In the genomic region with DNA sequence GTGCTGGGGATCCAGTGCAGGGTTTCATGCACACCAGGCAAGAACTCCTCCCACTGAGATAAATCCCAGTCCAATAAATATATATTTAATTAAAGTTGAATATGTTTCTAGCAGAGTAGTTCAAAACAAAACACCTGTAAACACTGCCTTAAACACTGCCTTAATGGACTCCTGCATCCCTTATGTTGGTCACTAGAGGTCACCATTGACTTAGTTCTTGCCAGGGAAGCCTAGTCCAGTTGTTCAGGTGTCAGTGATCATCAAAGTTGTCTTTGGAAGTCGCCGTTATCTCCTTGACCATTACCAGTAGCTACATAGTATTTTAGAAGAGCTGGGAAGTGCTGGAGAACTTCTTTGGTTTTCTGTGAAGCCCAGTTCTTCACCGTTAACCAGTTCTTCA, we compare ENCODE assay signal across 9 mouse cellular contexts. TPM values are rescaled to one million over a fixed set of nuclear protein-coding genes. Genes with fewer than 3 reads are reported as not detected.
DNase-seq lines count a peak whose midpoint lies in the region; ATAC-seq and TF ChIP-seq lines count a peak whose summit lies in the region.
"Had no signal": no experiment of that assay in that cellular context is flagged by ENCODE, and none has a peak within 500 bp of the region (broad histone marks: within the 10 kb centered on the region; RNA-seq: fewer than 3 reads in every experiment).

No protein-coding gene starts in this region.

- no peak overlapping the region for H3K27ac ChIP-seq in left cerebral cortex, adult 2 months
- no peak overlapping the region for H3K27ac ChIP-seq in lung, postnatal 0 days (ENCODE audit: low read length)
- H3K27ac ChIP-seq: embryonic facial prominence, embryonic 13.5 days had no signal

- ATAC-seq in lung, postnatal 0 days, result peak; percentile 65; the same call in 1 of the 2 replicates

- no peak for DNase-seq in left cerebral cortex, adult 2 months (ENCODE audit: extremely low spot score in 1 of 2, low spot score in 2 of 2)
- no peak for DNase-seq in left cerebral cortex, adult 9 months (ENCODE audit: low spot score in 2 of 2)
- peak; percentile 48 for DNase-seq in ZHBTc4 (ENCODE audit: low read depth, low spot score)
- peak; percentile 54 for DNase-seq in induced T-regulatory cell, adult 2 months (ENCODE audit: low read depth)
- DNase-seq in lung, postnatal 0 days (ENCODE audit: low spot score), result peak; percentile 74
- no peak for DNase-seq in frontal cortex, postnatal 10 days (ENCODE audit: low spot score in 2 of 2)
- DNase-seq in thymus, adult 18-20 months, result no peak
- DNase-seq in thymus, postnatal 14 days, result no peak

- no peaks in the 10 kb centered on the region for H3K9me3 ChIP-seq in lung, postnatal 0 days (ENCODE audit: low read length)

- TF ChIP-seq EP300 in lung, postnatal 0 days (IDR thresholded peaks at IDR 0.05), result no peak

- intact Hi-C loops in left cerebral cortex, adult 2 months (cut with DNase I), result loop anchor here (1.0 to 2.0 kb wide), 3 partner anchors 22 to 199 kb away; no protein-coding TSS in a partner anchor

- no peak overlapping the region for H3K9ac ChIP-seq in lung, postnatal 0 days (replicated peaks; ENCODE audit: low read depth)
- H3K9ac ChIP-seq: embryonic facial prominence, embryonic 13.5 days had no signal

- no peak overlapping the region for H3K4me3 ChIP-seq in left cerebral cortex, adult 2 months
- no peak overlapping the region for H3K4me3 ChIP-seq in lung, postnatal 0 days (ENCODE audit: low read depth, low read length)
- H3K4me3 ChIP-seq: embryonic facial prominence, embryonic 13.5 days had no signal

- H3K4me1 ChIP-seq in lung, postnatal 0 days (ENCODE audit: insufficient read depth, low read depth, low read length), result no peaks in the 10 kb centered on the region
- H3K4me1 ChIP-seq: embryonic facial prominence, embryonic 13.5 days had no signal

- no peak overlapping the region for H3K4me2 ChIP-seq in lung, postnatal 0 days (replicated peaks; ENCODE audit: low read depth, low read length)
- H3K4me2 ChIP-seq: embryonic facial prominence, embryonic 13.5 days had no signal

- no peaks in the 10 kb centered on the region for H3K27me3 ChIP-seq in lung, postnatal 0 days (replicated peaks; ENCODE audit: insufficient read depth, low read length)
- H3K27me3 ChIP-seq: embryonic facial prominence, embryonic 13.5 days had no signal

- WGBS in lung, postnatal 0 days, result 19% methylated on average over 3 of the region's 3 CpGs

- no peaks in the 10 kb centered on the region for H3K36me3 ChIP-seq in lung, postnatal 0 days (ENCODE audit: insufficient read depth, low read length)
- H3K36me3 ChIP-seq: embryonic facial prominence, embryonic 13.5 days had no signal

- TF ChIP-seq CTCF in left cerebral cortex, adult 2 months (IDR thresholded peaks at IDR 0.05), result peak; percentile 81
- peak; percentile 92 for TF ChIP-seq CTCF in lung, postnatal 0 days (IDR thresholded peaks at IDR 0.05)

RNA-seq across cellular contexts. Expression of a gene that starts 1.1 kb away (rescaled TPM):
- total RNA-seq in left cerebral cortex, adult 2 months (2021), result under 1 TPM; 0.49 to 0.75 TPM
- polyA plus RNA-seq in lung, postnatal 0 days (2015; fragmentation: Nextera tagmentation; extraction: Ambion mirVana), result 2.0 and 2.3 TPM in 2 replicates

RNA-seq across cellular contexts. Expression of a gene that starts 1.1 kb away (rescaled TPM):
- total RNA-seq in left cerebral cortex, adult 2 months (2021), result 1 to 10 TPM; 9.4 TPM
- 23.8 and 25.9 TPM in 2 replicates for polyA plus RNA-seq in lung, postnatal 0 days (2015; fragmentation: Nextera tagmentation; extraction: Ambion mirVana)

RNA-seq across cellular contexts. Expression of a gene that starts 19.9 kb away (rescaled TPM):
- 1,000 to 10,000 TPM; 2,213 to 2,341 TPM for total RNA-seq in left cerebral cortex, adult 2 months (2021)
- 3,752 and 3,783 TPM in 2 replicates for polyA plus RNA-seq in lung, postnatal 0 days (2015; fragmentation: Nextera tagmentation; extraction: Ambion mirVana)

RNA-seq across cellular contexts. Expression of a gene that starts 41.0 kb away (rescaled TPM):
- 10 to 100 TPM; 26.6 to 28.1 TPM for total RNA-seq in left cerebral cortex, adult 2 months (2021)
- 79.6 and 96.1 TPM in 2 replicates for polyA plus RNA-seq in lung, postnatal 0 days (2015; fragmentation: Nextera tagmentation; extraction: Ambion mirVana)

Comparison
In these comparisons a context has a peak if more than half of its experiments do, and no peak if none do; other contexts are left out.
1. DNase-seq: peak in ZHBTc4 (single experiment), induced T-regulatory cell, adult 2 months (single experiment) and lung, postnatal 0 days (single experiment); none in left cerebral cortex, adult 2 months (0 of 2), left cerebral cortex, adult 9 months (0 of 2), frontal cortex, postnatal 10 days (0 of 2), thymus, adult 18-20 months (0 of 2) and thymus, postnatal 14 days (single experiment).